18 mouse cellular contexts compared by ENCODE assay signal in genomic region chr17:67912051-67912450, GRCm38 (mm10).
DNase-seq lines count a peak whose midpoint lies in the region; ATAC-seq and TF ChIP-seq lines count a peak whose summit lies in the region.
"Had no signal": no experiment of that assay in that cellular context is flagged by ENCODE, and none has a peak within 500 bp of the region (broad histone marks: within the 10 kb centered on the region; RNA-seq: fewer than 3 reads in every experiment).

No protein-coding gene starts in this region.

- no peak for ATAC-seq in heart, embryonic 13.5 days (ENCODE audit: extremely low read depth, insufficient number of reproducible peaks, low FRiP score, low TSS enrichment)
- no peak for ATAC-seq in limb, embryonic 13.5 days (ENCODE audit: low FRiP score, low read depth)
- ATAC-seq: intestine, postnatal 0 days; Patski had no signal

- DNase-seq in gastrocnemius, adult 2 months = no peak
- no peak for DNase-seq in gastrocnemius, postnatal 14 days
- no peak for DNase-seq in heart, adult 18-20 months
- DNase-seq in NIH3T3 (ENCODE audit: low read depth) = peak; percentile 29
- no peak for DNase-seq in adrenal gland, adult 18-20 months (ENCODE audit: low spot score in 2 of 2)
- DNase-seq: cerebellum, adult 9-10 months had no signal

- peaks cover 13% of the 10 kb centered on the region for H3K4me1 ChIP-seq in heart, embryonic 13.5 days
- peaks cover 48% of the 10 kb centered on the region for H3K4me1 ChIP-seq in limb, embryonic 13.5 days
- H3K4me1 ChIP-seq: forebrain, embryonic 13.5 days; midbrain, embryonic 12.5 days had no signal

- peak overlapping the region; percentile 50 for H3K27ac ChIP-seq in gastrocnemius, adult 2 months
- peak overlapping the region; percentile 24; the same call in 1 of the 2 replicates for H3K27ac ChIP-seq in heart, embryonic 13.5 days (replicated peaks)
- peak overlapping the region; percentile 39; the same call in 1 of the 2 replicates for H3K27ac ChIP-seq in limb, embryonic 13.5 days
- H3K27ac ChIP-seq: forebrain, embryonic 13.5 days; hindbrain, embryonic 13.5 days; layer of hippocampus, adult 2 months; lung, embryonic 15.5 days; midbrain, embryonic 12.5 days; neural tube, embryonic 13.5 days had no signal

- H3K9me3 ChIP-seq in heart, embryonic 13.5 days = 0 out of 2 replicates have a peak, but pooled peaks cover 3% of the 10 kb centered on the region
- H3K9me3 ChIP-seq in limb, embryonic 13.5 days = no peaks in the 10 kb centered on the region
- H3K9me3 ChIP-seq: forebrain, embryonic 13.5 days; hindbrain, embryonic 13.5 days; lung, embryonic 15.5 days; midbrain, embryonic 12.5 days; neural tube, embryonic 13.5 days had no signal

- 64% methylated on average over 11 of the region's 11 CpGs for WGBS in heart, embryonic 13.5 days
- WGBS in limb, embryonic 13.5 days = 60% methylated on average over 11 of the region's 11 CpGs

- TF ChIP-seq CTCF in gastrocnemius, adult 2 months (IDR thresholded peaks at IDR 0.05) = no peak

- peak overlapping the region; percentile 52 for H3K4me3 ChIP-seq in gastrocnemius, adult 2 months
- H3K4me3 ChIP-seq in heart, embryonic 13.5 days = no peak overlapping the region
- no peak overlapping the region for H3K4me3 ChIP-seq in limb, embryonic 13.5 days
- H3K4me3 ChIP-seq: forebrain, embryonic 13.5 days; hindbrain, embryonic 13.5 days; layer of hippocampus, adult 2 months; lung, embryonic 15.5 days; midbrain, embryonic 12.5 days; neural tube, embryonic 13.5 days had no signal

- H3K4me2 ChIP-seq in heart, embryonic 13.5 days = no peak overlapping the region
- H3K4me2 ChIP-seq in limb, embryonic 13.5 days (replicated peaks) = no peak overlapping the region
- H3K4me2 ChIP-seq: forebrain, embryonic 13.5 days; hindbrain, embryonic 13.5 days; liver, embryonic 11.5 days; lung, embryonic 15.5 days; midbrain, embryonic 12.5 days; neural tube, embryonic 13.5 days had no signal

- intact Hi-C loops in gastrocnemius, adult 2 months (cut with DNase I) = loop anchor here (1.0 kb wide), 1 partner anchor 254 kb away; no protein-coding TSS in a partner anchor
- intact Hi-C loops in gastrocnemius, postnatal 14 days (cut with DNase I; ENCODE audit: low total_unique reads) = loop anchor here (5.0 to 10.0 kb wide), 2 partner anchors 93 to 255 kb away; partner anchors contain the start of gene Arhgap28

- H3K9ac ChIP-seq in heart, embryonic 13.5 days = no peak overlapping the region
- H3K9ac ChIP-seq in limb, embryonic 13.5 days = no peak overlapping the region
- H3K9ac ChIP-seq: forebrain, embryonic 13.5 days; hindbrain, embryonic 13.5 days; lung, embryonic 15.5 days; midbrain, embryonic 12.5 days; neural tube, embryonic 13.5 days had no signal

- H3K36me3 ChIP-seq in heart, embryonic 13.5 days = no peaks in the 10 kb centered on the region
- peaks cover 3% of the 10 kb centered on the region; the same call in 1 of the 2 replicates for H3K36me3 ChIP-seq in limb, embryonic 13.5 days
- H3K36me3 ChIP-seq: G1E; hindbrain, embryonic 13.5 days; lung, embryonic 15.5 days; midbrain, embryonic 12.5 days; neural tube, embryonic 13.5 days had no signal

- H3K27me3 ChIP-seq in heart, embryonic 13.5 days (replicated peaks) = no peaks in the 10 kb centered on the region
- no peaks in the 10 kb centered on the region for H3K27me3 ChIP-seq in limb, embryonic 13.5 days
- H3K27me3 ChIP-seq: forebrain, embryonic 13.5 days; hindbrain, embryonic 13.5 days; lung, embryonic 15.5 days; midbrain, embryonic 12.5 days; neural tube, embryonic 13.5 days; Patski had no signal
